Mouse (Mus musculus): Measurements from ENCODE around the gene Lrrc8c.

Gene Lrrc8c

GRCm38 (mm10) chr5:105519096-105519975 is at the start of gene Lrrc8c:
TSS of gene Lrrc8c (plus strand) at chr5:105519388.
- DNase-seq, result peak; percentile 71 to 78

- DNase-seq, result peak in 1 of 2 experiments; percentile 23
These were observed 46.0 kb upstream of the Lrrc8c start for GRCm38 (mm10) chr5:105472983-105473705.

- no peak for DNase-seq
These were observed 41.7 kb upstream of the Lrrc8c start for GRCm38 (mm10) chr5:105477527-105477926.

- DNase-seq, result no peak
These were observed 39.5 kb upstream of the Lrrc8c start for GRCm38 (mm10) chr5:105479673-105480072.

- DNase-seq, result no peak
These were observed 38.6 kb upstream of the Lrrc8c start for GRCm38 (mm10) chr5:105480561-105480960.

GRCm38 (mm10) chr5:105483632-105484031 is 35.6 kb upstream of the Lrrc8c start:
- DNase-seq, result no peak

- no peak for DNase-seq
These were observed 34.9 kb upstream of the Lrrc8c start for GRCm38 (mm10) chr5:105484247-105484646.

- no peak for DNase-seq
These were observed 34.3 kb upstream of the Lrrc8c start for GRCm38 (mm10) chr5:105484891-105485290.

GRCm38 (mm10) chr5:105490211-105490610 is 29.0 kb upstream of the Lrrc8c start:
- no peak for DNase-seq

GRCm38 (mm10) chr5:105491389-105491788 is 27.8 kb upstream of the Lrrc8c start:
- DNase-seq, result no peak

GRCm38 (mm10) chr5:105492367-105493246 is 26.6 kb upstream of the Lrrc8c start:
- DNase-seq, result peak; percentile 53 to 62

- DNase-seq, result no peak
These were observed 25.8 kb upstream of the Lrrc8c start for GRCm38 (mm10) chr5:105493377-105493776.

- no peak for DNase-seq
These were observed 24.8 kb upstream of the Lrrc8c start for GRCm38 (mm10) chr5:105494246-105494917.

GRCm38 (mm10) chr5:105494918-105495901 is 24.0 kb upstream of the Lrrc8c start:
- DNase-seq, result peak; percentile 28 to 29

GRCm38 (mm10) chr5:105496133-105496532 is 23.1 kb upstream of the Lrrc8c start:
- no peak for DNase-seq

- DNase-seq, result no peak
These were observed 22.6 kb upstream of the Lrrc8c start for GRCm38 (mm10) chr5:105496586-105496985.

GRCm38 (mm10) chr5:105498429-105499000 is 20.7 kb upstream of the Lrrc8c start:
- DNase-seq, result no peak

- no peak for DNase-seq
These were observed 19.8 kb upstream of the Lrrc8c start for GRCm38 (mm10) chr5:105499396-105499795.

- no peak for DNase-seq
These were observed 18.8 kb upstream of the Lrrc8c start for GRCm38 (mm10) chr5:105500132-105501121.
